Mouse (Mus musculus) intestine, postnatal 0 days (tissue): Measurements from ENCODE around the gene Srpk2. TPM values are rescaled to one million over a fixed set of nuclear protein-coding genes. Genes with fewer than 3 reads are reported as not detected.
A peak's percentile ranks its signal among the peaks of the same experiment; 100 is the strongest.

ENCODE experiments used
- ATAC-seq: fragments of 200-750 bp; cut with Nextera tagmentation; 2 replicates; pipeline ENCODE4 v1.8.0; 2017; ENCODE audit warnings: mild to moderate bottlenecking, moderate TSS enrichment, moderate library complexity
- H3K27ac ChIP-seq: fragments of 300-500 bp; sonication (generic); 2 replicates; pipeline ENCODE4 v1.5.1; 2014; ENCODE audit warnings: mild to moderate bottlenecking, low read depth, low read length, moderate library complexity
- H3K27me3 ChIP-seq: fragments of 300-500 bp; sonication (generic); replicated peaks from 2 replicates; pipeline ENCODE4 v1.6.1; 2014; ENCODE audit warnings: low read length, mixed read lengths; ENCODE audit not compliant: control insufficient read depth, insufficient read depth
- H3K36me3 ChIP-seq: fragments of 300-500 bp; sonication (generic); 2 replicates; pipeline ENCODE4 v1.6.1; 2014; ENCODE audit warnings: mild to moderate bottlenecking, moderate library complexity; ENCODE audit not compliant: control insufficient read depth, insufficient read depth
- H3K4me1 ChIP-seq: fragments of 300-500 bp; sonication (generic); replicated peaks from 2 replicates; pipeline ENCODE4 v1.6.1; 2014; ENCODE audit warnings: antibody characterized with exemption, low read length, mixed read lengths; ENCODE audit not compliant: control insufficient read depth, insufficient read depth
- H3K4me2 ChIP-seq: fragments of 300-500 bp; sonication (generic); replicated peaks from 2 replicates; pipeline ENCODE4 v1.6.1; 2014; ENCODE audit warnings: low read depth, mild to moderate bottlenecking, moderate library complexity
- H3K4me3 ChIP-seq: fragments of 300-500 bp; sonication (generic); 2 replicates; pipeline ENCODE4 v1.5.1; 2014; ENCODE audit warnings: low read depth, low read length
- H3K9ac ChIP-seq: fragments of 300-500 bp; sonication (generic); 2 replicates; pipeline ENCODE4 v1.6.1; 2014; ENCODE audit warnings: mild to moderate bottlenecking, low read depth, low read length
- H3K9me3 ChIP-seq: fragments of 300-500 bp; sonication (generic); 2 replicates; pipeline ENCODE4 v1.6.1; 2016; ENCODE audit warnings: mixed run types; ENCODE audit not compliant: control insufficient read depth
- CTCF ChIP-seq: sonication (generic); IDR thresholded peaks from 2 replicates; pipeline ENCODE4 v1.5.1; 2016; ENCODE audit warnings: low read depth, mild to moderate bottlenecking, control low read depth, antibody characterized with exemption, moderate library complexity
- WGBS: fragments of 180-500 bp; shearing (Covaris S2); extraction: QIAGEN DNeasy Blood & Tissue Kit; methylation state at CpG from one replicate; pipeline ENCODE4 v1.1.7; 2014; 5-methylcytosine and 5-hydroxymethylcytosine counted together
- polyA plus RNA-seq: library from polyadenylated mRNA; unstranded; fragments of >200 nt; fragmentation: Nextera tagmentation; extraction: Ambion mirVana; gene quantifications from 2 replicates; pipeline ENCODE4 v1.2.1, GENCODE M21; 2015

Gene Srpk2
- polyA plus RNA-seq, 1 experiment from 2014 or later: 21.3 TPM

DNA sequence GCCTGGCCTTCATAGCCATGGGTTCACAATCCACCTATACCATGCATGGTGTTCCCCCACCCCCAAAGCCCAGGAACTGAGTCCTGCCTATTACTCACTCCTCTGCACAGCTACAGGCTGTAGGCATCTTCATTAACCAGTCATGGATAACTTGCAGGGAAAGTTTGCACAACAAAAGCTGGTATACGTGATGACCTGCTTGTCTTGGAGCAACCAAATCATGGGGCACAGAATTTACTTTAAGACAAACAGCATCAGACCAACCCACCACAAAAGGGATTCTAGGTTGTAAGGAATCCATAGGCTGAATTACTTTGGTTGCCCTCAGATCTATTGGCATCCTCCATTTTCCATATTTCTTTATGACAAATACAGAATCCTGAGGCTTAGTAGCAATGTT is 13.0 kb upstream of the Srpk2 start:
- no peak overlapping the region for H3K4me2 ChIP-seq
- no peaks in the 10 kb centered on the region for H3K4me1 ChIP-seq
- H3K9me3 ChIP-seq: peaks cover 16% of the 10 kb centered on the region; the same call in 1 of the 2 replicates
- H3K27ac ChIP-seq: no peak overlapping the region
- no peak overlapping the region for H3K9ac ChIP-seq
- WGBS: 97% methylated on average over 1 of the region's 1 CpGs
- H3K4me3 ChIP-seq: no peak overlapping the region
- 0 out of 2 replicates have a peak, but pooled peaks cover 6% of the 10 kb centered on the region for H3K36me3 ChIP-seq
- ATAC-seq: no peak
- no peak for TF ChIP-seq CTCF
- no peaks in the 10 kb centered on the region for H3K27me3 ChIP-seq

DNA sequence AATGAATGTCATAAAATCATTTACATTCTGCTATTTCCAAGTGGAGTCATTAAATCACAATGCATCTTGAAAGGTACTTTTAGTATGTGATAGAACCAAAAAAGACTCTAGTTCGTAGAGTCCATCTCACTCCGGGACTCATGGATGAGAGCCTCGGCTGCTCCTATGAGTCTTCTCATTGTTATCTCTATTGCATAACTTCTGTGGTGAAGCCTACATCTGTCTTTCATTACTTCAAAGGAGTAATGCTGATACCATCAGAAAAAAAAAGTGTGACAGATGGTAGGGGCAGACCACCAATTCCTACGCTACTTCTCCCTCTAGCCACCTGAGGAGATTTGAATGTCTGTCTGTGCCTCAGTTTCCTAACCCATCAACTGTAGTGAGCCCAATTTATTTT is 986 bp downstream of the Srpk2 start:
- H3K4me1 ChIP-seq: no peaks in the 10 kb centered on the region
- no peak for ATAC-seq
- H3K9ac ChIP-seq: no peak overlapping the region
- 83% methylated on average over 4 of the region's 4 CpGs for WGBS
- no peak overlapping the region for H3K4me2 ChIP-seq
- no peak overlapping the region for H3K27ac ChIP-seq
- H3K36me3 ChIP-seq: no peaks in the 10 kb centered on the region
- no peaks in the 10 kb centered on the region for H3K27me3 ChIP-seq
- TF ChIP-seq CTCF: no peak
- H3K9me3 ChIP-seq: no peaks in the 10 kb centered on the region
- H3K4me3 ChIP-seq: no peak overlapping the region

DNA sequence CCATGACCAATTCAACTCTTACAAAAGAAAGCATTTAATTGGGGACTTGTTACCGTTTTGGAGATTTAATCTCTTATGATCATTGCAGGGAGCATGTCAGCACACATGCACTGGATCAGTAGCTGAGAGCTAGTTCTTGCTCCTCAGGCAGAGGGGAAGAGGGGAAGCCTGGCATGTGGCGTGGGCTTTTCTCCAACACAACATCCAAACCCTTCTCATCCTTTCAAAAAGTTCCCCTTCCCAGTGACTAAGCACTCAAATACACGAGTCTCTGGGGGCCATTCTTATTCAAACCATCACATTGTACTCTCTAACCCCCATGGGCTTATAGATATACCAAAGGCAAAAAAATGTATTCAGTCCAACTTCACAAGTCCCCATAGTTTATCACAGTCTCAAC is 5.4 kb downstream of the Srpk2 start:
- H3K4me1 ChIP-seq: no peaks in the 10 kb centered on the region
- no peak for TF ChIP-seq CTCF
- no peaks in the 10 kb centered on the region for H3K27me3 ChIP-seq
- H3K4me3 ChIP-seq: no peak overlapping the region
- H3K9me3 ChIP-seq: no peaks in the 10 kb centered on the region
- H3K36me3 ChIP-seq: no peaks in the 10 kb centered on the region
- H3K27ac ChIP-seq: no peak overlapping the region
- H3K4me2 ChIP-seq: no peak overlapping the region
- H3K9ac ChIP-seq: no peak overlapping the region
- WGBS: 65% methylated on average over 3 of the region's 3 CpGs
- ATAC-seq: no peak

DNA sequence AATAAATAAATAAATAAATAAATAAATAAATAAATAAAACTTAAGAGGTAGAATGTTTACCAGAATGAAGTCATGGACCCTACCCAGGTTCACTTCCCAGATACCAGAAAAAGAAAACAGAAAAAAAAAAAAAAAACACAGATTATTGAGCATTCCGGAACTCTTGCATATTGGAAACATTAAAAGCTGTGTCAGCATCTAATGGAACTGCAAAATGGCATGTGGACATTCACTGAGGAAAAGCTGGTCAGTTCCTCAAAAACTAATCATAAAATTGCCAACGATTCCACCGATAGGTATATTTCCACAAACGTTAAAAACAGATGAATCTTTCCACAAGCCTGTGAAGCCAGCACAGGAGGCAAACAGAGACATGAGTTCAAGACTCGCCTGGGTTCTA is 6.5 kb downstream of the Srpk2 start:
- no peaks in the 10 kb centered on the region for H3K27me3 ChIP-seq
- H3K4me3 ChIP-seq: no peak overlapping the region
- 96% methylated on average over 5 of the region's 5 CpGs for WGBS
- no peaks in the 10 kb centered on the region for H3K36me3 ChIP-seq
- H3K9ac ChIP-seq: no peak overlapping the region
- no peak for TF ChIP-seq CTCF
- no peak overlapping the region for H3K4me2 ChIP-seq
- no peak overlapping the region for H3K27ac ChIP-seq
- no peaks in the 10 kb centered on the region for H3K4me1 ChIP-seq
- no peaks in the 10 kb centered on the region for H3K9me3 ChIP-seq
- no peak for ATAC-seq

DNA sequence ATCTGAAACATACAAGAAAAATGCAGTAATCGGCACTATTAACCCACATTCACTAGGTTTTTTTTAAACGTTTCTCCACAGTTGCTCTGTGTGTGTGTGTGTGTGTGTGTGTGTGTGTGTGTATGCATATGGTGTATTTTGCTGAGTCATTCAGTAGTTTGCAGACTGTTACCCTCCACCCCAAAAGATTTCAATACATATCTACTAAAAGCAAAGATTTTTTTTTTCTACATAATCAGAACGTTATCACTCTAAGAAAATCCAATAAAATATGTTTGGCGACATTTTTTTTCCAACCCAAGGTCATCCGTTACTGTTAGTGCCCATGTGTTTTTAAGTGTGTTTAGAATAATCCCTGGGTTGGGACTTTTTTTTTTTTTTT is 7.4 kb downstream of the Srpk2 start:
- Histone ChIP-seq H3K27me3 (no peaks in the 10 kb centered on the region), H3K4me1 (no peaks in the 10 kb centered on the region), H3K9me3 (no peaks in the 10 kb centered on the region), H3K4me2 (no peak overlapping the region), H3K4me3 (no peak overlapping the region), H3K9ac (no peak overlapping the region), H3K36me3 (no peaks in the 10 kb centered on the region), H3K27ac (no peak overlapping the region)
- 82% methylated on average over 5 of the region's 5 CpGs for WGBS
- no peak for TF ChIP-seq CTCF
- no peak for ATAC-seq

DNA sequence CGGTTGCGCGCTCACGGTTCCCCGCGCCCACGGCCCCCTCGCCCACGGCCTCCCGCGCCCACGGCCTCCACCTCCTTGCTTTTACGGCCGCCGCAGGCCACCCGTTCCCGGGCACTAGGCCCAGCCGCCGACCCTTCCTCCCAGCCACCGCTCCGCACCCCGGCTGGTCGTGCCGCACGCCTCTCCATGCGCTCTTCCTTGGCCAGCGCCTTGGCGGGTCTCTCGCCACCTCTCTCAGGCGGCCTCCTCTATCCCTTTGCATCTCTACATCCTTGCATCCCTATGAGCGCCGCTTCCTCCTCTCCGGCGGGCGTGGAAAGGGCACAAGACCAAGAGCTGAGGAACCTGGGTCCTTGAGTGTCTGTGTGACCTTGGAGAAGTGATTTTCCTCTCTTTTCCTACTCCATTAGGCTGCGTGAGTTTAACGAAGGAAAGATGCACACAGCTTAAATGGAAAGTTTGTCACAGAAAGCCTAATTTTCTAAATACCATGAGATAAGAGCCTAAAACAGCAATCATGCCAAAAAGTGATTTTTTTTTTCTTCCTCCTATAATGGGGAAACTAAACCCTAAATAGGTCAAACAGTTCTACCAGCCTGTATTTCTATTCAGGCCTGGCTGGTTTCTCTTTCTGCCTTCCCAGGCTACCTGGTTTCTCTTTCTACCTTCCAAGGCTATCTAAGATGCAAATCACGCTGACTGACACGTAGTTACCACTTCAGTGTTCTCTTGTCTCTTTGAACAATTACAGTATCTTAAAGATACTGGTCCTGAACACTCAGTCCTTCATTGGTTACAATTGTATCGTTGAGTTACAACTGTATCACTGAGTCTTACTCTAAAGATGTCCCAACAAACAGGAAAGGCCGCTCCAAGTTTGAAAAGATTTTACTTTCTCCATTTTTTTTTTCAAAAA is 8.0 kb downstream of the Srpk2 start:
- H3K4me3 ChIP-seq: peak overlapping the region; percentile 87
- ATAC-seq: no peak
- 12% methylated on average over 33 of the region's 41 CpGs for WGBS
- H3K9me3 ChIP-seq: no peaks in the 10 kb centered on the region
- H3K4me2 ChIP-seq: peak overlapping the region; percentile 100
- no peaks in the 10 kb centered on the region for H3K36me3 ChIP-seq
- H3K27me3 ChIP-seq: no peaks in the 10 kb centered on the region
- no peak for TF ChIP-seq CTCF
- no peaks in the 10 kb centered on the region for H3K4me1 ChIP-seq
- H3K27ac ChIP-seq: no peak overlapping the region
- H3K9ac ChIP-seq: peak overlapping the region; percentile 53
